Mouse (Mus musculus) midbrain, embryonic 16.5 days (tissue): ENCODE measurements at regions not wholly inside any gene's neighbourhood (a gene's known extent, or its start where the extent isn't known, plus 50 kb on each side); places are given as distances from the start of the nearest gene placed in this dataset.

Experiments
- ATAC-seq: fragments of 200-750 bp; cut with Nextera tagmentation; 2 replicates; pipeline ENCODE4 v1.8.0; 2017; ENCODE audit warnings: moderate TSS enrichment
- H3K27ac ChIP-seq: fragments of 300-500 bp; sonication (generic); 2 replicates; pipeline ENCODE4 v1.5.1; 2014; ENCODE audit warnings: mild to moderate bottlenecking, low read length, mixed read lengths
- H3K27me3 ChIP-seq: fragments of 300-500 bp; sonication (generic); 2 replicates; pipeline ENCODE4 v1.6.1; 2014; ENCODE audit warnings: low read depth, low read length, mixed read lengths; ENCODE audit not compliant: control insufficient read depth, insufficient read depth
- H3K36me3 ChIP-seq: fragments of 300-500 bp; sonication (generic); 2 replicates; pipeline ENCODE4 v1.6.1; 2014; ENCODE audit warnings: mild to moderate bottlenecking, low read length, moderate library complexity, mixed read lengths; ENCODE audit not compliant: control insufficient read depth, insufficient read depth
- H3K4me1 ChIP-seq: fragments of 300-500 bp; sonication (generic); 2 replicates; pipeline ENCODE4 v1.6.1; 2014; ENCODE audit warnings: mild to moderate bottlenecking, low read length, mixed read lengths; ENCODE audit not compliant: control insufficient read depth, insufficient read depth
- H3K4me2 ChIP-seq: fragments of 300-500 bp; sonication (generic); 2 replicates; pipeline ENCODE4 v1.6.1; 2014; ENCODE audit warnings: mild to moderate bottlenecking, low read length, mixed read lengths
- H3K4me3 ChIP-seq: fragments of 300-500 bp; sonication (generic); 2 replicates; pipeline ENCODE4 v1.5.1; 2014; ENCODE audit warnings: low read depth, mild to moderate bottlenecking, low read length, moderate library complexity, mixed read lengths
- H3K9ac ChIP-seq: fragments of 300-500 bp; sonication (generic); 2 replicates; pipeline ENCODE4 v1.6.1; 2014; ENCODE audit warnings: low read depth, low read length, mixed read lengths
- H3K9me3 ChIP-seq: fragments of 300-500 bp; sonication (generic); replicated peaks from 2 replicates; pipeline ENCODE4 v1.6.1; 2014; ENCODE audit warnings: mild to moderate bottlenecking, low read length, mixed read lengths; ENCODE audit not compliant: control insufficient read depth, poor library complexity, severe bottlenecking
- WGBS: fragments of 180-500 bp; shearing (Covaris S2); extraction: QIAGEN DNeasy Blood & Tissue Kit; methylation state at CpG from one replicate; pipeline ENCODE4 v1.1.7; 2014; 5-methylcytosine and 5-hydroxymethylcytosine counted together

DNA sequence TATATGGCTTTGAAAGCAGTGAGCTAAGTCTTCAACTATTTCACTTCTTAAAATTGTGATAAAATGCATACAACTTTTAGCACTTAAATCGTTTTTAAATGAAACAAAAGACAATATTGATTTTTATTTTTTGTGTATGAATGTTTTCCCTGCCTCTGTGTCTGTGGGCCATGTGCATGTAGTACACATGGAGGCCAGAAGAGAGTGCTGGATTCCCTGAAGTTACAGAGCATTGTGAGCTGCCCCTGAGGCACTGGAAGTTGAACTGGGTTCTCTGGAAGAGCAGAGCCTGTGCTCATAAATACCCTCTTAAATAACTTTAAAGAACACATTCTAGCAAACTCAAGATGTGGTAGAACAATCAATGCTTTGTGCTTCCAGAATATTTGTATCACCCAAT, 61.8 kb upstream of the Gm6812 start:
- no peaks in the 10 kb centered on the region for H3K36me3 ChIP-seq
- no peaks in the 10 kb centered on the region for H3K9me3 ChIP-seq
- no peak overlapping the region for H3K4me3 ChIP-seq
- H3K27me3 ChIP-seq = no peaks in the 10 kb centered on the region
- H3K4me2 ChIP-seq = no peak overlapping the region
- no peak overlapping the region for H3K9ac ChIP-seq
- WGBS = 44% methylated on average over 1 of the region's 1 CpGs
- no peaks in the 10 kb centered on the region for H3K4me1 ChIP-seq
- no peak overlapping the region for H3K27ac ChIP-seq
- ATAC-seq = no peak

GRCm38 (mm10) chrX:68953298-68953697, 60.4 kb upstream of the Gm6812 start:
- Histone ChIP-seq H3K27ac (no peak overlapping the region), H3K9me3 (no peaks in the 10 kb centered on the region), H3K27me3 (no peaks in the 10 kb centered on the region), H3K4me1 (no peaks in the 10 kb centered on the region), H3K36me3 (no peaks in the 10 kb centered on the region), H3K4me2 (no peak overlapping the region), H3K9ac (no peak overlapping the region), H3K4me3 (no peak overlapping the region)
- 63% methylated on average over 2 of the region's 2 CpGs for WGBS
- no peak for ATAC-seq

GRCm38 (mm10) chrX:68950730-68951129, 57.9 kb upstream of the Gm6812 start:
- H3K27ac ChIP-seq = no peak overlapping the region
- no peaks in the 10 kb centered on the region for H3K9me3 ChIP-seq
- no peaks in the 10 kb centered on the region for H3K36me3 ChIP-seq
- ATAC-seq = 0 out of 2 replicates have a peak, but pooled peaks have one; percentile 36
- no peak overlapping the region for H3K4me3 ChIP-seq
- H3K9ac ChIP-seq = no peak overlapping the region
- no peak overlapping the region for H3K4me2 ChIP-seq
- H3K27me3 ChIP-seq = no peaks in the 10 kb centered on the region
- WGBS = 5% methylated on average over 1 of the region's 1 CpGs
- no peaks in the 10 kb centered on the region for H3K4me1 ChIP-seq

DNA sequence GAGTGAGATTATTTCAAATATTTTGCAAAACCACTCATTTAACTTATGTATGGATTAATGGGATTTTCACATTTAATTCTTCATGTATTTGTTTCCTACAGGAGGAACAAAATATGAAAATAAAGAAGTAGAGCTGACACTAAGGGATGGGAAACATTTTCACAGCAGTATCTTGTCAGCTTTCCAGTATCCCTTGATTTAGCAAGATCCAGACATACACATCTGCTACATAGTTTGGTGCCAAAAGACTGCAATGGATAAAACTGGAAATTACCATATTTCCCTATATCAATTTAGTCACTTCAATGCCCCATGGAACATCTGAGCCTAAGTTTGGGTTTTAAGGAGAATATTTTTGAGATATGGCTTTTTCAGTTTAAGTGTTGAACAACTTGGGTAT, 52.9 kb upstream of the Gm6812 start:
- Histone ChIP-seq H3K9me3 (no peaks in the 10 kb centered on the region), H3K4me2 (no peak overlapping the region), H3K4me1 (no peaks in the 10 kb centered on the region), H3K9ac (no peak overlapping the region), H3K27me3 (no peaks in the 10 kb centered on the region), H3K4me3 (no peak overlapping the region), H3K36me3 (no peaks in the 10 kb centered on the region), H3K27ac (no peak overlapping the region)
- no peak for ATAC-seq
